Mouse (Mus musculus) forebrain, embryonic 16.5 days (tissue): ENCODE measurements around the gene Foxp4. TPM values are rescaled to one million over a fixed set of nuclear protein-coding genes. Genes with fewer than 3 reads are reported as not detected.
A peak's percentile ranks its signal among the peaks of the same experiment; 100 is the strongest.

Experiments used
- ATAC-seq: fragments of 200-750 bp; cut with Nextera tagmentation; 2 replicates; pipeline ENCODE4 v1.8.0; 2017; ENCODE audit warnings: mild to moderate bottlenecking, moderate library complexity
- H3K27ac ChIP-seq: fragments of 300-500 bp; sonication (generic); 2 replicates; pipeline ENCODE4 v1.5.1; 2014; ENCODE audit warnings: low read length, control low read depth
- H3K27me3 ChIP-seq: fragments of 300-500 bp; sonication (generic); replicated peaks from 2 replicates; pipeline ENCODE4 v1.6.1; 2014; ENCODE audit warnings: low read length; ENCODE audit not compliant: control insufficient read depth, insufficient read depth
- H3K36me3 ChIP-seq: fragments of 300-500 bp; sonication (generic); 2 replicates; pipeline ENCODE4 v1.6.1; 2014; ENCODE audit not compliant: control insufficient read depth, insufficient read depth
- H3K4me1 ChIP-seq: fragments of 300-500 bp; sonication (generic); replicated peaks from 2 replicates; pipeline ENCODE4 v1.6.1; 2014; ENCODE audit warnings: low read length; ENCODE audit not compliant: control insufficient read depth, insufficient read depth
- H3K4me2 ChIP-seq: fragments of 300-500 bp; sonication (generic); 2 replicates; pipeline ENCODE4 v1.6.1; 2014; ENCODE audit warnings: mild to moderate bottlenecking, low read length, control low read depth
- H3K4me3 ChIP-seq: fragments of 300-500 bp; sonication (generic); replicated peaks from 2 replicates; pipeline ENCODE4 v1.5.1; 2014; ENCODE audit warnings: mild to moderate bottlenecking, low read length, control low read depth
- H3K9ac ChIP-seq: fragments of 300-500 bp; sonication (generic); replicated peaks from 2 replicates; pipeline ENCODE4 v1.6.1; 2014; ENCODE audit warnings: low read depth, low read length, control low read depth
- H3K9me3 ChIP-seq: fragments of 300-500 bp; sonication (generic); 2 replicates; pipeline ENCODE4 v1.6.1; 2016; ENCODE audit warnings: low read length; ENCODE audit not compliant: control insufficient read depth
- WGBS: fragments of 180-500 bp; shearing (Covaris S2); extraction: QIAGEN DNeasy Blood & Tissue Kit; methylation state at CpG from one replicate; pipeline ENCODE4 v1.1.7; 2014; 5-methylcytosine and 5-hydroxymethylcytosine counted together
- polyA plus RNA-seq: library from polyadenylated mRNA; unstranded; fragments of >200 nt; fragmentation: Nextera tagmentation; extraction: Ambion mirVana; gene quantifications from 2 replicates; pipeline ENCODE4 v1.2.1, GENCODE M21; 2015

Gene Foxp4
- polyA plus RNA-seq, 1 experiment from 2014 or later = 29.1 TPM

GRCm38 (mm10) chr17:47887381-47888154, 36.9 kb downstream of the Foxp4 start:
- peaks cover 27% of the 10 kb centered on the region for H3K4me1 ChIP-seq
- ATAC-seq = peak; percentile 61
- peak overlapping the region; percentile 80 for H3K27ac ChIP-seq
- no peaks in the 10 kb centered on the region for H3K27me3 ChIP-seq
- no peaks in the 10 kb centered on the region for H3K9me3 ChIP-seq
- no peak overlapping the region for H3K4me3 ChIP-seq
- no peak overlapping the region for H3K9ac ChIP-seq
- no peaks in the 10 kb centered on the region for H3K36me3 ChIP-seq
- H3K4me2 ChIP-seq = no peak overlapping the region
- WGBS = 23% methylated on average over 13 of the region's 13 CpGs

GRCm38 (mm10) chr17:47883099-47883498, 41.3 kb downstream of the Foxp4 start:
- Histone ChIP-seq H3K9ac (no peak overlapping the region), H3K9me3 (no peaks in the 10 kb centered on the region), H3K27me3 (no peaks in the 10 kb centered on the region), H3K36me3 (no peaks in the 10 kb centered on the region), H3K4me3 (no peak overlapping the region), H3K27ac (no peak overlapping the region), H3K4me2 (no peak overlapping the region), H3K4me1 (peaks cover 38% of the 10 kb centered on the region)
- 87% methylated on average over 5 of the region's 5 CpGs for WGBS
- no peak for ATAC-seq

GRCm38 (mm10) chr17:47881330-47881729, 43.1 kb downstream of the Foxp4 start:
- H3K4me3 ChIP-seq = no peak overlapping the region
- H3K4me2 ChIP-seq = no peak overlapping the region
- H3K9me3 ChIP-seq = no peaks in the 10 kb centered on the region
- ATAC-seq = no peak
- no peaks in the 10 kb centered on the region for H3K36me3 ChIP-seq
- no peak overlapping the region for H3K27ac ChIP-seq
- H3K27me3 ChIP-seq = no peaks in the 10 kb centered on the region
- peaks cover 39% of the 10 kb centered on the region for H3K4me1 ChIP-seq
- WGBS = 75% methylated on average over 13 of the region's 13 CpGs
- H3K9ac ChIP-seq = no peak overlapping the region

- Histone ChIP-seq H3K4me2 (peak overlapping the region; percentile 57), H3K27ac (peak overlapping the region; percentile 93), H3K9ac (peak overlapping the region; percentile 76), H3K27me3 (no peaks in the 10 kb centered on the region), H3K4me1 (peaks cover 44% of the 10 kb centered on the region), H3K4me3 (no peak overlapping the region; the same call in 1 of the 2 replicates), H3K36me3 (peaks cover 7% of the 10 kb centered on the region; the same call in 1 of the 2 replicates), H3K9me3 (no peaks in the 10 kb centered on the region)
- WGBS = 14% methylated on average over 3 of the region's 3 CpGs
- ATAC-seq = peak; percentile 57
These were observed 45.2 kb downstream of the Foxp4 start for GRCm38 (mm10) chr17:47879207-47879606.

GRCm38 (mm10) chr17:47878378-47879089, 45.9 kb downstream of the Foxp4 start:
- peak overlapping the region; percentile 93 for H3K27ac ChIP-seq
- no peaks in the 10 kb centered on the region for H3K27me3 ChIP-seq
- peak overlapping the region; percentile 50 for H3K4me3 ChIP-seq
- H3K4me2 ChIP-seq = peak overlapping the region; percentile 57
- WGBS = 8% methylated on average over 32 of the region's 35 CpGs
- H3K4me1 ChIP-seq = peaks cover 51% of the 10 kb centered on the region
- peaks cover 7% of the 10 kb centered on the region; the same call in 1 of the 2 replicates for H3K36me3 ChIP-seq
- peak; percentile 80 for ATAC-seq
- H3K9me3 ChIP-seq = no peaks in the 10 kb centered on the region
- H3K9ac ChIP-seq = peak overlapping the region; percentile 76

GRCm38 (mm10) chr17:47877715-47878377, 46.6 kb downstream of the Foxp4 start:
- peak overlapping the region; percentile 93 for H3K27ac ChIP-seq
- peak overlapping the region; percentile 76 for H3K9ac ChIP-seq
- no peaks in the 10 kb centered on the region for H3K9me3 ChIP-seq
- H3K4me3 ChIP-seq = peak overlapping the region; percentile 50
- peaks cover 7% of the 10 kb centered on the region; the same call in 1 of the 2 replicates for H3K36me3 ChIP-seq
- peak overlapping the region; percentile 57 for H3K4me2 ChIP-seq
- H3K27me3 ChIP-seq = no peaks in the 10 kb centered on the region
- peaks cover 58% of the 10 kb centered on the region for H3K4me1 ChIP-seq
- WGBS = 21% methylated on average over 9 of the region's 10 CpGs
- peak; percentile 8; the same call in 1 of the 2 replicates for ATAC-seq

GRCm38 (mm10) chr17:47876776-47877714, 47.4 kb downstream of the Foxp4 start:
- WGBS = 13% methylated on average over 26 of the region's 26 CpGs
- Histone ChIP-seq H3K9ac (peak overlapping the region; percentile 76), H3K4me3 (peak overlapping the region; percentile 50), H3K27ac (peak overlapping the region; percentile 93), H3K4me1 (peaks cover 66% of the 10 kb centered on the region), H3K27me3 (no peaks in the 10 kb centered on the region), H3K9me3 (no peaks in the 10 kb centered on the region), H3K36me3 (peaks cover 7% of the 10 kb centered on the region; the same call in 1 of the 2 replicates), H3K4me2 (peak overlapping the region; percentile 57)
- ATAC-seq = peak; percentile 13

GRCm38 (mm10) chr17:47873341-47873791, 51.1 kb downstream of the Foxp4 start:
- H3K27me3 ChIP-seq = no peaks in the 10 kb centered on the region
- peaks cover 18% of the 10 kb centered on the region for H3K36me3 ChIP-seq
- H3K27ac ChIP-seq = peak overlapping the region; percentile 85
- no peak overlapping the region for H3K4me3 ChIP-seq
- peak; percentile 30 for ATAC-seq
- H3K4me1 ChIP-seq = peaks cover 52% of the 10 kb centered on the region
- H3K4me2 ChIP-seq = peak overlapping the region; percentile 3
- no peak overlapping the region for H3K9ac ChIP-seq
- no peaks in the 10 kb centered on the region for H3K9me3 ChIP-seq
- WGBS = 11% methylated on average over 9 of the region's 9 CpGs
